Mouse (Mus musculus) spleen, adult 2 months (tissue): ENCODE results near the gene Glcci1.

Experiments used
- CTCF ChIP-seq: fragments of 200-500 bp; IDR thresholded peaks from 2 replicates; pipeline ENCODE4 v1.5.1; 2011; ENCODE audit warnings: mild to moderate bottlenecking, inconsistent platforms; ENCODE audit not compliant: insufficient read depth, insufficient read length, insufficient replicate concordance; ENCODE audit errors: extremely low read depth
- POLR2A ChIP-seq: fragments of 200-500 bp; IDR thresholded peaks from 2 replicates; pipeline ENCODE4 v1.6.1; 2011; ENCODE audit warnings: low read depth, low read length, inconsistent platforms

GRCm38 (mm10) chr6:8474820-8475219, 34.6 kb upstream of the Glcci1 start:
- TF ChIP-seq CTCF, result no peak
- no peak for TF ChIP-seq POLR2A
